Mouse (Mus musculus): ENCODE data around the gene Cdh23. TPM values are rescaled to one million over a fixed set of nuclear protein-coding genes. Genes with fewer than 3 reads are reported as not detected.

Gene Cdh23
- polyA plus RNA-seq, 1 experiment from 2014 or later = 0.26 TPM

GRCm38 (mm10) chr10:60731742-60732141 is 35.5 kb upstream of the Cdh23 start:
- no peak overlapping the region for H3K9ac ChIP-seq (ENCODE audit: low read depth, low read length)
- no peak overlapping the region for H3K4me3 ChIP-seq (ENCODE audit: low read depth, low read length)
- no peak for ATAC-seq
- H3K4me1 ChIP-seq (replicated peaks; ENCODE audit: control insufficient read depth, insufficient read depth, low read length) = no peaks in the 10 kb centered on the region
- no peak overlapping the region for H3K27ac ChIP-seq (ENCODE audit: low read depth, low read length)
- H3K27me3 ChIP-seq (replicated peaks; ENCODE audit: control insufficient read depth, insufficient read depth, low read length) = no peaks in the 10 kb centered on the region
- TF ChIP-seq CTCF (IDR thresholded peaks at IDR 0.05; ENCODE audit: low read depth) = no peak
- no peak overlapping the region for H3K4me2 ChIP-seq (replicated peaks; ENCODE audit: low read depth)
- no peaks in the 10 kb centered on the region for H3K9me3 ChIP-seq (ENCODE audit: control insufficient read depth)
- peaks cover 2% of the 10 kb centered on the region; the same call in 1 of the 2 replicates for H3K36me3 ChIP-seq (ENCODE audit: control insufficient read depth, insufficient read depth)
- 45% methylated on average over 5 of the region's 5 CpGs for WGBS

GRCm38 (mm10) chr10:60727301-60727700 is 31.0 kb upstream of the Cdh23 start:
- no peak overlapping the region for H3K9ac ChIP-seq (ENCODE audit: low read depth, low read length)
- H3K4me1 ChIP-seq (replicated peaks; ENCODE audit: control insufficient read depth, insufficient read depth, low read length) = no peaks in the 10 kb centered on the region
- WGBS = 41% methylated on average over 5 of the region's 5 CpGs
- ATAC-seq = no peak
- no peak overlapping the region for H3K4me2 ChIP-seq (replicated peaks; ENCODE audit: low read depth)
- H3K27me3 ChIP-seq (replicated peaks; ENCODE audit: control insufficient read depth, insufficient read depth, low read length) = no peaks in the 10 kb centered on the region
- no peak overlapping the region for H3K27ac ChIP-seq (ENCODE audit: low read depth, low read length)
- no peak for TF ChIP-seq CTCF (IDR thresholded peaks at IDR 0.05; ENCODE audit: low read depth)
- H3K4me3 ChIP-seq (ENCODE audit: low read depth, low read length) = no peak overlapping the region
- H3K9me3 ChIP-seq (ENCODE audit: control insufficient read depth) = no peaks in the 10 kb centered on the region
- H3K36me3 ChIP-seq (ENCODE audit: control insufficient read depth, insufficient read depth) = peaks cover 12% of the 10 kb centered on the region; the same call in 1 of the 2 replicates

- Histone ChIP-seq H3K27me3 (replicated peaks; ENCODE audit: control insufficient read depth, insufficient read depth, low read length) (no peaks in the 10 kb centered on the region), H3K4me3 (ENCODE audit: low read depth, low read length) (no peak overlapping the region), H3K27ac (ENCODE audit: low read depth, low read length) (no peak overlapping the region), H3K4me2 (replicated peaks; ENCODE audit: low read depth) (no peak overlapping the region), H3K9me3 (ENCODE audit: control insufficient read depth) (no peaks in the 10 kb centered on the region), H3K36me3 (ENCODE audit: control insufficient read depth, insufficient read depth) (peaks cover 12% of the 10 kb centered on the region; the same call in 1 of the 2 replicates), H3K9ac (ENCODE audit: low read depth, low read length) (no peak overlapping the region), H3K4me1 (replicated peaks; ENCODE audit: control insufficient read depth, insufficient read depth, low read length) (no peaks in the 10 kb centered on the region)
- TF ChIP-seq CTCF (IDR thresholded peaks at IDR 0.05; ENCODE audit: low read depth) = no peak
- WGBS = 72% methylated on average over 3 of the region's 3 CpGs
- no peak for ATAC-seq
Measured at GRCm38 (mm10) chr10:60726896-60727295, 30.6 kb upstream of the Cdh23 start.

- H3K27ac ChIP-seq (ENCODE audit: low read depth, low read length) = no peak overlapping the region
- no peaks in the 10 kb centered on the region for H3K9me3 ChIP-seq (ENCODE audit: control insufficient read depth)
- H3K4me1 ChIP-seq (replicated peaks; ENCODE audit: control insufficient read depth, insufficient read depth, low read length) = no peaks in the 10 kb centered on the region
- H3K9ac ChIP-seq (ENCODE audit: low read depth, low read length) = no peak overlapping the region
- no peak overlapping the region for H3K4me3 ChIP-seq (ENCODE audit: low read depth, low read length)
- no peak for TF ChIP-seq CTCF (IDR thresholded peaks at IDR 0.05; ENCODE audit: low read depth)
- H3K4me2 ChIP-seq (replicated peaks; ENCODE audit: low read depth) = no peak overlapping the region
- no peaks in the 10 kb centered on the region for H3K27me3 ChIP-seq (replicated peaks; ENCODE audit: control insufficient read depth, insufficient read depth, low read length)
- peaks cover 16% of the 10 kb centered on the region; the same call in 1 of the 2 replicates for H3K36me3 ChIP-seq (ENCODE audit: control insufficient read depth, insufficient read depth)
- no peak for ATAC-seq
- 81% methylated on average over 6 of the region's 6 CpGs for WGBS
Measured at GRCm38 (mm10) chr10:60724496-60724895, 28.2 kb upstream of the Cdh23 start.

GRCm38 (mm10) chr10:60723345-60723744 is 27.1 kb upstream of the Cdh23 start:
- Histone ChIP-seq H3K9ac (ENCODE audit: low read depth, low read length) (no peak overlapping the region), H3K4me2 (replicated peaks; ENCODE audit: low read depth) (no peak overlapping the region), H3K4me3 (ENCODE audit: low read depth, low read length) (no peak overlapping the region), H3K4me1 (replicated peaks; ENCODE audit: control insufficient read depth, insufficient read depth, low read length) (no peaks in the 10 kb centered on the region), H3K9me3 (ENCODE audit: control insufficient read depth) (no peaks in the 10 kb centered on the region), H3K27ac (ENCODE audit: low read depth, low read length) (no peak overlapping the region), H3K36me3 (ENCODE audit: control insufficient read depth, insufficient read depth) (peaks cover 16% of the 10 kb centered on the region; the same call in 1 of the 2 replicates), H3K27me3 (replicated peaks; ENCODE audit: control insufficient read depth, insufficient read depth, low read length) (no peaks in the 10 kb centered on the region)
- WGBS = 56% methylated on average over 1 of the region's 1 CpGs
- peak; percentile 27; the same call in 1 of the 2 replicates for TF ChIP-seq CTCF (IDR thresholded peaks at IDR 0.05; ENCODE audit: low read depth)
- no peak for ATAC-seq

GRCm38 (mm10) chr10:60721640-60722039 is 25.4 kb upstream of the Cdh23 start:
- 59% methylated on average over 12 of the region's 12 CpGs for WGBS
- H3K9me3 ChIP-seq (ENCODE audit: control insufficient read depth) = no peaks in the 10 kb centered on the region
- no peak overlapping the region for H3K4me2 ChIP-seq (replicated peaks; ENCODE audit: low read depth)
- ATAC-seq = no peak
- H3K4me3 ChIP-seq (ENCODE audit: low read depth, low read length) = no peak overlapping the region
- no peaks in the 10 kb centered on the region for H3K27me3 ChIP-seq (replicated peaks; ENCODE audit: control insufficient read depth, insufficient read depth, low read length)
- H3K36me3 ChIP-seq (ENCODE audit: control insufficient read depth, insufficient read depth) = peaks cover 17% of the 10 kb centered on the region; the same call in 1 of the 2 replicates
- no peak overlapping the region for H3K27ac ChIP-seq (ENCODE audit: low read depth, low read length)
- H3K9ac ChIP-seq (ENCODE audit: low read depth, low read length) = no peak overlapping the region
- no peak for TF ChIP-seq CTCF (IDR thresholded peaks at IDR 0.05; ENCODE audit: low read depth)
- no peaks in the 10 kb centered on the region for H3K4me1 ChIP-seq (replicated peaks; ENCODE audit: control insufficient read depth, insufficient read depth, low read length)

GRCm38 (mm10) chr10:60720461-60720860 is 24.2 kb upstream of the Cdh23 start:
- Histone ChIP-seq H3K27ac (ENCODE audit: low read depth, low read length) (no peak overlapping the region), H3K9me3 (ENCODE audit: control insufficient read depth) (no peaks in the 10 kb centered on the region), H3K9ac (ENCODE audit: low read depth, low read length) (no peak overlapping the region), H3K4me1 (replicated peaks; ENCODE audit: control insufficient read depth, insufficient read depth, low read length) (no peaks in the 10 kb centered on the region), H3K4me2 (replicated peaks; ENCODE audit: low read depth) (no peak overlapping the region), H3K4me3 (ENCODE audit: low read depth, low read length) (no peak overlapping the region), H3K36me3 (ENCODE audit: control insufficient read depth, insufficient read depth) (peaks cover 28% of the 10 kb centered on the region), H3K27me3 (replicated peaks; ENCODE audit: control insufficient read depth, insufficient read depth, low read length) (no peaks in the 10 kb centered on the region)
- 70% methylated on average over 5 of the region's 5 CpGs for WGBS
- no peak for ATAC-seq
- no peak for TF ChIP-seq CTCF (IDR thresholded peaks at IDR 0.05; ENCODE audit: low read depth)

Data from intestine, postnatal 0 days (tissue).